Mouse (Mus musculus) lung, embryonic 14.5 days (tissue): ENCODE results near the gene Wdr74. TPM values are rescaled to one million over a fixed set of nuclear protein-coding genes. Genes with fewer than 3 reads are reported as not detected.

Experiments
- ATAC-seq: fragments of 200-750 bp; cut with Nextera tagmentation; 2 replicates; pipeline ENCODE4 v1.8.0; 2017; ENCODE audit warnings: mild to moderate bottlenecking, moderate TSS enrichment, moderate library complexity; ENCODE audit not compliant: insufficient read depth
- DNase-seq: peaks from one replicate; pipeline ENCODE4 v3.0.0-alpha.2; 2015
- H3K27ac ChIP-seq: fragments of 300-500 bp; sonication (generic); 2 replicates; pipeline ENCODE4 v1.5.1; 2014; ENCODE audit warnings: low read depth, mild to moderate bottlenecking, moderate library complexity
- H3K27me3 ChIP-seq: fragments of 300-500 bp; sonication (generic); 2 replicates; pipeline ENCODE4 v1.6.1; 2014; ENCODE audit warnings: low read length, control low read depth; ENCODE audit not compliant: insufficient read depth
- H3K36me3 ChIP-seq: fragments of 300-500 bp; sonication (generic); 2 replicates; pipeline ENCODE4 v1.6.1; 2014; ENCODE audit warnings: control low read depth; ENCODE audit not compliant: insufficient read depth
- H3K4me1 ChIP-seq: fragments of 300-500 bp; sonication (generic); 2 replicates; pipeline ENCODE4 v1.6.1; 2014; ENCODE audit warnings: antibody characterized with exemption, control low read depth; ENCODE audit not compliant: insufficient read depth
- H3K4me2 ChIP-seq: fragments of 300-500 bp; sonication (generic); 2 replicates; pipeline ENCODE4 v1.6.1; 2014; ENCODE audit warnings: mild to moderate bottlenecking
- H3K4me3 ChIP-seq: fragments of 300-500 bp; sonication (generic); 2 replicates; pipeline ENCODE4 v1.5.1; 2014; ENCODE audit warnings: low read depth, low read length
- H3K9ac ChIP-seq: fragments of 300-500 bp; sonication (generic); 2 replicates; pipeline ENCODE4 v1.6.1; 2014
- H3K9me3 ChIP-seq: fragments of 300-500 bp; sonication (generic); 2 replicates; pipeline ENCODE4 v1.6.1; 2016; ENCODE audit warnings: low read depth, low read length, control low read depth
- CTCF ChIP-seq: IDR thresholded peaks from 2 replicates; pipeline ENCODE4 v1.5.1; 2016; ENCODE audit warnings: antibody characterized with exemption, low read depth
- WGBS: fragments of 180-500 bp; shearing (Covaris S2); extraction: QIAGEN DNeasy Blood & Tissue Kit; methylation state at CpG from one replicate; pipeline ENCODE4 v1.1.7; 2014; 5-methylcytosine and 5-hydroxymethylcytosine counted together
- polyA plus RNA-seq: library from polyadenylated mRNA; unstranded; fragments of >200 nt; fragmentation: Nextera tagmentation; extraction: Ambion mirVana; gene quantifications from 2 replicates; pipeline ENCODE4 v1.2.1, GENCODE M21; 2014

Wdr74 gene
- polyA plus RNA-seq, 1 experiment from 2014 or later = 83.4 TPM

DNA sequence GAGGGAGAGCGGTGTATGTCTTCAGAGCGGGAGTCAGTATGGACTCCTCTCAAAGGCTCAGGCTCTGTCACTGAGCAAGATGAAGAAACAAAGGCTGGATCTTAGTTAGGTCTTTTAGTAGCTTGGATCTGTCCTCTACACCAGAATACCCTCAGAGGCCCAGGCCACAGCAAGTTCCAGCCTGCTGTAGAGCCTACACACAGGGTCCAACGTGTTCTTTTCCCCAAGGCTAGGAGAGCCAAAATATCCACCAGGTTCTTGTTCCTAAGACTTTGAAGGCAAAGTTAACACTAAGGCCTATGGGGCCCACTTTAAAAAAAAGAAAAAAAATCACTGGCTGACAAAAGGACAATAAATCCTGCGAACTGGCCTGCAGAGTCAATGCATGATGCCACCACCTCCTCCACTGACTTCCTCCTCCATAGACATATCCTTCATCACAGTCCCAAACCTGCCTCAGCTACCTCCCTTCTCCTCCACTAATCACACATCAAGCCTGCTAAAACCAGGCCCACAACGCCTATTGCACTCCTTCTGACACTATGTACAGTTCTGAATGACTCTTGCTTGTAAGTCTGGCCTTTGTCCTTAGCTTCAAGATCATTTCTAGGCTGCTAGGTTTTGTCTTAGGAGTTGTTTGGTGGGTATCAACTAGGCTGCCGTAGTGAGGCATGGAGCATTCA lies 30.5 kb upstream of the Wdr74 start:
- Histone ChIP-seq H3K27ac (no peak overlapping the region), H3K9me3 (no peaks in the 10 kb centered on the region), H3K36me3 (peaks cover 40% of the 10 kb centered on the region), H3K4me2 (no peak overlapping the region), H3K4me1 (no peaks in the 10 kb centered on the region), H3K4me3 (no peak overlapping the region), H3K27me3 (no peaks in the 10 kb centered on the region), H3K9ac (no peak overlapping the region)
- 76% methylated on average over 6 of the region's 6 CpGs for WGBS
- no peak for DNase-seq
- no peak for TF ChIP-seq CTCF
- ATAC-seq = no peak

DNA sequence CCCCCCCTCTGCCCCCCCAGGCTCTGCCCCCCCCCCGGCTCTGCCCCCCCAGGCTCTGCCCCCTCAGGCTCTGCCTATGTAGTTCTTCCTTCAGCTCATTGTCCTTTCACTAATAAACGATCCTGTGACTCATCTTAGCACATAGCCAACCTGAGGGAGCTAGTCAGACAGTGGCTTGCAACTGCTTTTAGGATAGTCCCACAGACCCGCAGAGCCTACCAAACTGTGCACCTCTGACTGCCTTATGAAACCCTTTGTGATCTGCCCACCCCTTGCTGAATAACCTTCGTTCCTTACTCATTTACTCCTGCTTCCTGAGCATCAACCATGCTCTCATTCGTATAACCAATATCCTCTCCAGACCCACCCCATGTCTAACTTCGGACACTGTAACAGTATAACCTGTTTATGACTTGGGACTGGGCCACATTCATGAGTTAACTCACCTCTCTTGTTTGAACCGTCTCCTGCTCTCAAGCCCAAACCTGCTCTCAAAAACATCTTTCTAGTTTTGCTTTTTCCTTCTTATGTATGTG lies 29.4 kb upstream of the Wdr74 start:
- H3K4me1 ChIP-seq = no peaks in the 10 kb centered on the region; the same call in 1 of the 2 replicates
- WGBS = 76% methylated on average over 7 of the region's 7 CpGs
- no peak overlapping the region for H3K9ac ChIP-seq
- peak; percentile 29; the same call in 1 of the 2 replicates for ATAC-seq
- H3K27me3 ChIP-seq = no peaks in the 10 kb centered on the region
- no peaks in the 10 kb centered on the region for H3K9me3 ChIP-seq
- H3K36me3 ChIP-seq = peaks cover 50% of the 10 kb centered on the region
- TF ChIP-seq CTCF = no peak
- H3K27ac ChIP-seq = no peak overlapping the region
- H3K4me2 ChIP-seq = no peak overlapping the region
- no peak for DNase-seq
- no peak overlapping the region for H3K4me3 ChIP-seq

DNA sequence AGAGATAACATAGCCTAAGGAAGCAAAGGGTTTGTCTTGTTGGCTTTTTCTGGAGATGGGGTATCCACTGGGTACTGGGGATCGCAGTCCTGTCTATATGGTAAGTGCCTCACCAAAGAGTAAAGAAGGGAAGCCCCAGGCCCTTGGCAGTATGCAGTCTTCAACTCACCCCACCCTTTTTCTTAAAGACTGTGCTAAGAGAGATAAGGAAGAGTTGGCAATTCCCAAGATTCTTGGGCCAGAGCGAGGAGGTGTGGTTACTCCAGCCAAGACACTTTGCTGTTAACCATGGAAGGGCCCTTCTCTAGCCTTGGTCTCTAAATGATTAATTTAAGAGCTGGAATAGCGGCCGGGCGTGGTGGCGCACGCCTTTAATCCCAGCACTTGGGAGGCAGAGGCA lies 28.7 kb upstream of the Wdr74 start:
- peaks cover 58% of the 10 kb centered on the region for H3K36me3 ChIP-seq
- no peaks in the 10 kb centered on the region for H3K9me3 ChIP-seq
- no peak overlapping the region for H3K27ac ChIP-seq
- H3K4me1 ChIP-seq = peaks cover 7% of the 10 kb centered on the region
- no peak overlapping the region for H3K9ac ChIP-seq
- no peak overlapping the region for H3K4me3 ChIP-seq
- 92% methylated on average over 7 of the region's 7 CpGs for WGBS
- H3K4me2 ChIP-seq = no peak overlapping the region
- H3K27me3 ChIP-seq = no peaks in the 10 kb centered on the region
- no peak for TF ChIP-seq CTCF
- DNase-seq (no peak), ATAC-seq (no peak)

DNA sequence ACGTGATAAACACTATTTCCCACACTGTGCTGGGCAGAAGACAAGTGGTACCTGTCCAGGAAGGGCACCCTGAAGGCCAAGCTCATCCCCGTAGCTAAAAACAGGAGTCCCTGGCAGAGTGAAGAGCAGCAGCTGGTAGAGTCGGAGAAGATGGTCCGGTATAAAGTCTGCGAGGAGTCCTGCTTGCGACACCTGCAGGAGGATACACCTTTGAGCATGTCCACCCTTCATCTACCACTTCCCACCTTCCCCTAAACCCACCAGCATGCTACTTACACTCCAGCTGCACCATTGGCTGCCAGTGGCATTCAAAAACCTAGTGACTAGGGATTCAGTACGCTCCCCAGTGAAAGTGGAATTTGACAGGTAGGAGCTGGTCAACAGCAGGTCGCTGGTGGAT lies 26.7 kb upstream of the Wdr74 start:
- Histone ChIP-seq H3K9ac (no peak overlapping the region), H3K27ac (no peak overlapping the region), H3K4me3 (no peak overlapping the region), H3K4me2 (no peak overlapping the region), H3K27me3 (no peaks in the 10 kb centered on the region), H3K9me3 (no peaks in the 10 kb centered on the region), H3K4me1 (peaks cover 11% of the 10 kb centered on the region), H3K36me3 (peaks cover 66% of the 10 kb centered on the region)
- no peak for TF ChIP-seq CTCF
- no peak for DNase-seq
- 86% methylated on average over 8 of the region's 8 CpGs for WGBS
- ATAC-seq = no peak

DNA sequence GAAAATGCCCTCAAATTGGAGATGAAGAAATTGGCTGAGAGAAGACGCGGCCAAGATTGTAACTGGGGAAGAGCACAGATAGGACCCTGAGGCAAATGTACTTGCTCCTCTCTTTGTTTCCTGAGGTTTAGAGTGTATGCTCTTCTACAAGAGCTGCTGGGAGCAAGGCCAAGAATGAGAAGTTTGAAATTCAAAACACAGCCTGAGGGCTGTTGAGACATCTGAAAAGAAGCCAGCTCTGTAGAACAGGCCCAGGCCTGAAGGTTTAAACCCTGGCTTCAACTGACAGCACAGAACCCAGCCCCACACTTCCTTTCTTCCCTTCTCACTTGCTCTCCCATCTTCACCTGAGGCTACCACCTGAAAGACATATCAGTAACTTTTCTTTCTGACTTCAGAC lies 25.6 kb upstream of the Wdr74 start:
- Histone ChIP-seq H3K36me3 (peaks cover 66% of the 10 kb centered on the region), H3K9me3 (no peaks in the 10 kb centered on the region), H3K27me3 (no peaks in the 10 kb centered on the region), H3K4me3 (no peak overlapping the region), H3K9ac (no peak overlapping the region), H3K4me2 (peak overlapping the region; percentile 82; the same call in 1 of the 2 replicates), H3K4me1 (peaks cover 11% of the 10 kb centered on the region), H3K27ac (no peak overlapping the region)
- DNase-seq (peak; percentile 56), ATAC-seq (no peak)
- WGBS = 90% methylated on average over 2 of the region's 2 CpGs
- no peak for TF ChIP-seq CTCF

DNA sequence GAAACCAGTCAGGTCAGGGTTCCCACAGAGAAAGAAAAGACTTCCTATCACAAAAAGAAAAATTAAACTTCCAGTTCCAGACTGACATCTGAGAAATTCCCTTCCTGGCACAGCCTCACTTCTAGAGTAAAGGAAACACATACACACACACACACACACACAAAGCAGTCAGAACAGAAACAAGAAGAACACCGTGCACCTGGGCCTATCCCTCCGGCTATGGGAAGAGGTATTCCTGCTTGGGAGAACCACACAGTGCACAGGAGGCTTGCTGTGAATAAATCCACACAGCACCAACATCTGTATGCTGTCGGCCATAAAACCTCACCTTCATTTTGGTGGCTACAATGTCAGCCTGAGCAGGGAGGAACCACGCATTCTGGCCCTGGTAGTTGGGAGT lies 24.1 kb upstream of the Wdr74 start:
- H3K36me3 ChIP-seq = peaks cover 63% of the 10 kb centered on the region
- H3K27me3 ChIP-seq = no peaks in the 10 kb centered on the region
- peak overlapping the region; percentile 82 for H3K4me2 ChIP-seq
- H3K4me3 ChIP-seq = peak overlapping the region; percentile 90
- WGBS = 66% methylated on average over 4 of the region's 4 CpGs
- no peaks in the 10 kb centered on the region for H3K9me3 ChIP-seq
- peak overlapping the region; percentile 94 for H3K9ac ChIP-seq
- peak overlapping the region; percentile 95; the same call in 1 of the 2 replicates for H3K27ac ChIP-seq
- peaks cover 11% of the 10 kb centered on the region for H3K4me1 ChIP-seq
- ATAC-seq (no peak), DNase-seq (peak; percentile 30)
- TF ChIP-seq CTCF = no peak

DNA sequence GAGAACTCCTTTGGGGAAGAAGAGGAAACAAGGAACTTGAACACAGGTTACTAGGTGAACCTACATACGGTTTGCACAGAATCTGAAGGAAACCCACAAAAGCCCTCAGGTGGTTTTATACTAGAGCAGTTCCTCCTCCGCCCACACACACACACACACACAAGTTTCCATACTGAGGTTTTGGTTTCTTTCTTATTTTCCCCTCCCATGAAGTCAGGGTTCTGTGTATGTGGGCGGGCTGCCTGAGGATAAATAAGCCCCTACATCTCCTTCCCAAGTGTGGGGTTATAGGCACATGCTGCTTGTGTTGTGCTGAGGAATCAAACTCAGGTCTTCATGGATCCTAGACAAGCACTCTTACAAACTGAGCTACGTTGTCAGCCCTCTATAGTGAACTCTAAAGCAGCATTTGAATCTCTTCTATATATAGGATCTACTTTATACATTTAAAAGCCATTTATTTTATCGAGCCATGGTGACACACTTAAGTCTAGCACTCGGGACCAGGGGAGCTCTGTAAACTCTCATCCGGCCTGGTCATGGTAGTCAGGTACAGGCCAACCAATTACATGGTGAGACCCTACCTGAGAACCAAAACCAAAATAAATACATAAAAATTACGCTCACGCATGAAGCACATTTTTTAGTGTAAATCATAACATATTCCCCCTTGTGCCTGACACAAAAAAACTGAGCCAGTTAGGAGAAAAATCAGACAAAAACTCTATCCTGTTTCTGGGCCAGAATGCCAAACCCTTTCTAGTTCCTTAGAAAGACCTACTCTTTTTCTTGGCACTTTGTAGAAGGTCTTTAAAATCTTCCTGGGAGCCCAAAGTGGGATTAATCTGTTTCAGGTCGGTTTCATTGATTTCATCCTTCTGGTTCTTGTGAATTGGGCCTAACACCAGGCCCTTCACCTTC lies 23.4 kb upstream of the Wdr74 start:
- ATAC-seq (no peak), DNase-seq (no peak)
- 43% methylated on average over 10 of the region's 10 CpGs for WGBS
- Histone ChIP-seq H3K4me1 (peaks cover 11% of the 10 kb centered on the region), H3K9ac (peak overlapping the region; percentile 94), H3K36me3 (peaks cover 56% of the 10 kb centered on the region), H3K4me2 (peak overlapping the region; percentile 82), H3K9me3 (no peaks in the 10 kb centered on the region), H3K27ac (peak overlapping the region; percentile 95), H3K4me3 (peak overlapping the region; percentile 90), H3K27me3 (no peaks in the 10 kb centered on the region)
- TF ChIP-seq CTCF = no peak
